Mouse (Mus musculus): Measurements from ENCODE around the gene Kif18a. TPM values are rescaled to one million over a fixed set of nuclear protein-coding genes. Genes with fewer than 3 reads are reported as not detected.

Gene Kif18a
- polyA plus RNA-seq (2012; ENCODE audit: insufficient read depth, low replicate concordance), result 0.16 TPM in 1 of 2 replicates, not detected in the other

DNA sequence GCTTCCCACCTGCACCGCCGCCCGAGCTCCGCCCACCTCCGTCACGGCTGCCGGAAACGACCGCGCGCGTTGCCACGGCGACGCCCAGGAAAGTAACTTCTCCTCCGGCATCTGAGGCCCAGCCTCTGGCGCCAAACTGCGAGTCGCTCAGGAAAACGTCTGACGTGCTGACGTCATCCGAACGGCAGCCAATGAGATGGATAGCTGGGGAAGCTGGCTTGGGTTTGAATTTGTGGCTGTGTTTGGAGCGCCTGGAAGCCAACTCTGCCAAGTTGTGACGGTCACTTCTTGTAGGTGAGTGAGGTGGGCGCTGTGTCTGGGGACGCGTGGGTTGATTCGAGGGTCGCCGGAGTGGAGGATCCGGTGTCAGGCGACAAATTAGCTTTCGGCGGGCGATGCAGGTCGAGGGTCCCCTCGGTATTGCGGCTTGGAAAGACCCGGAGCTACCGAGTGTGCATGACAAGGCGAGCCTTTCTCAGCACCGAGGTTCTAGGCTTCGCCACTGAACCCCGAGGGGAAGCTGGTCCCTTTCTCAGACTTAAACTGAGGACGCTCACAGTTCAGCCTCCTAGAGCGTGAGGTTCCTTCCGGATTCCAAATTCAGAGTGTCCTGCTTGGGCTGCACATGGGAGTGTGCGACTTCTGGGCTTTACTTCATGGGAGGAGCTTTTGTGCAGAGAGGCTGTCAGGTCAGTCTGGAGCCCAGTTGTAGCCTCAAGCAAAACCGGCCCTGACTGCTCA lies at the start of gene Kif18a, which contains the start of gene Mettl15:
Gene Kif18a, plus strand, starts transcription at position 139 of the 741 bp plus-strand sequence.
Gene Mettl15, minus strand, starts transcription at position 149 of the 741 bp plus-strand sequence.
- peak within 1 kb of the TSS; percentile 97 for H3K4me3 ChIP-seq (replicated peaks)
- H3K4me1 ChIP-seq, result peaks cover 17% of the 10 kb centered on the region
- no peaks in the 10 kb centered on the region for H3K9me3 ChIP-seq
- no peak for TF ChIP-seq GATA1 (IDR thresholded peaks at IDR 0.05; ENCODE audit: borderline replicate concordance, low read length)
- 0 out of 2 replicates have a peak, but pooled peaks have one; percentile 22 for TF ChIP-seq FLI1 (IDR thresholded peaks at IDR 0.05; ENCODE audit: low read length)
- H3K36me3 ChIP-seq (replicated peaks; ENCODE audit: low read length), result no peaks in the 10 kb centered on the region
- no peaks in the 10 kb centered on the region for H3K27me3 ChIP-seq (replicated peaks)

GRCm38 (mm10) chr2:109233876-109234275 lies 46.7 kb upstream of the Kif18a start:
- Histone ChIP-seq H3K36me3 (replicated peaks; ENCODE audit: low read length) (no peaks in the 10 kb centered on the region), H3K27me3 (replicated peaks) (no peaks in the 10 kb centered on the region), H3K9me3 (no peaks in the 10 kb centered on the region), H3K4me3 (replicated peaks) (no peak overlapping the region), H3K4me1 (no peaks in the 10 kb centered on the region)
- TF ChIP-seq FLI1 (IDR thresholded peaks at IDR 0.05; ENCODE audit: low read length) (no peak), GATA1 (IDR thresholded peaks at IDR 0.05; ENCODE audit: borderline replicate concordance, low read length) (no peak)

- Histone ChIP-seq H3K4me3 (replicated peaks) (no peak overlapping the region), H3K4me1 (no peaks in the 10 kb centered on the region), H3K9me3 (no peaks in the 10 kb centered on the region), H3K27me3 (replicated peaks) (no peaks in the 10 kb centered on the region), H3K36me3 (replicated peaks; ENCODE audit: low read length) (no peaks in the 10 kb centered on the region)
- no peak for TF ChIP-seq FLI1 (IDR thresholded peaks at IDR 0.05; ENCODE audit: low read length)
- TF ChIP-seq GATA1 (IDR thresholded peaks at IDR 0.05; ENCODE audit: borderline replicate concordance, low read length), result no peak
Observed at GRCm38 (mm10) chr2:109235741-109236140, 44.8 kb upstream of the Kif18a start.

- Histone ChIP-seq H3K27me3 (replicated peaks) (no peaks in the 10 kb centered on the region), H3K4me1 (no peaks in the 10 kb centered on the region), H3K4me3 (replicated peaks) (no peak overlapping the region), H3K9me3 (no peaks in the 10 kb centered on the region), H3K36me3 (replicated peaks; ENCODE audit: low read length) (no peaks in the 10 kb centered on the region)
- TF ChIP-seq FLI1 (IDR thresholded peaks at IDR 0.05; ENCODE audit: low read length) (no peak), GATA1 (IDR thresholded peaks at IDR 0.05; ENCODE audit: borderline replicate concordance, low read length) (no peak)
Observed at GRCm38 (mm10) chr2:109241947-109242346, 38.6 kb upstream of the Kif18a start.

GRCm38 (mm10) chr2:109262779-109263178 lies 17.8 kb upstream of the Kif18a start:
- no peak for TF ChIP-seq FLI1 (IDR thresholded peaks at IDR 0.05; ENCODE audit: low read length)
- TF ChIP-seq GATA1 (IDR thresholded peaks at IDR 0.05; ENCODE audit: borderline replicate concordance, low read length), result no peak
- Histone ChIP-seq H3K4me1 (no peaks in the 10 kb centered on the region), H3K4me3 (replicated peaks) (no peak overlapping the region), H3K27me3 (replicated peaks) (no peaks in the 10 kb centered on the region), H3K36me3 (replicated peaks; ENCODE audit: low read length) (no peaks in the 10 kb centered on the region), H3K9me3 (no peaks in the 10 kb centered on the region)

DNA sequence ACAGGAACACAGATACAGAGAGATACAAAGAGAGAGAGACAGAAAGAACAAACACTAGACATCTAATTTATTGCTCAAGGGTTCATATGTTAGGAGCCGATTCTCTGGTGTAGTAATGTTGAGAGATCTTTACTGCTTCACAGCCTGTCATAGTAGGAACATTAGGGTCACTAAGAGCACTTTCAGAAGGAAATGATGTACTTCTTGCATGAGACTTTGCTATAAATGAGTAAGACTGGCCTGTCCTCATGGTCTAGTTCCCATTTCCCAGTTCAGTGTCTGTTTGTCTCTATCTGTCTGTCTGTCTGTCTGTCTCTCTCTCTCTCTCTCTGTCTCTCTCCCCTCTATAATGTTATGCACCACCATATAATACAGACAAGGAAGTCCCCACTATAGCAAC lies 7.4 kb upstream of the Kif18a start:
- Histone ChIP-seq H3K27me3 (replicated peaks) (no peaks in the 10 kb centered on the region), H3K36me3 (replicated peaks; ENCODE audit: low read length) (no peaks in the 10 kb centered on the region), H3K4me1 (no peaks in the 10 kb centered on the region; the same call in 1 of the 2 replicates), H3K4me3 (replicated peaks) (no peak overlapping the region), H3K9me3 (no peaks in the 10 kb centered on the region)
- no peak for TF ChIP-seq GATA1 (IDR thresholded peaks at IDR 0.05; ENCODE audit: borderline replicate concordance, low read length)
- TF ChIP-seq FLI1 (IDR thresholded peaks at IDR 0.05; ENCODE audit: low read length), result no peak

- peaks cover 12% of the 10 kb centered on the region for H3K4me1 ChIP-seq
- H3K9me3 ChIP-seq, result no peaks in the 10 kb centered on the region
- peak overlapping the region; percentile 94 for H3K4me3 ChIP-seq (replicated peaks)
- H3K36me3 ChIP-seq (replicated peaks; ENCODE audit: low read length), result no peaks in the 10 kb centered on the region
- no peaks in the 10 kb centered on the region for H3K27me3 ChIP-seq (replicated peaks)
- TF ChIP-seq GATA1 (IDR thresholded peaks at IDR 0.05; ENCODE audit: borderline replicate concordance, low read length), result no peak
- no peak for TF ChIP-seq FLI1 (IDR thresholded peaks at IDR 0.05; ENCODE audit: low read length)
Observed at GRCm38 (mm10) chr2:109277593-109277992, 2.9 kb upstream of the Kif18a start.

GRCm38 (mm10) chr2:109278036-109278435 lies 2.5 kb upstream of the Kif18a start:
- peaks cover 12% of the 10 kb centered on the region for H3K4me1 ChIP-seq
- peak overlapping the region; percentile 94 for H3K4me3 ChIP-seq (replicated peaks)
- H3K36me3 ChIP-seq (replicated peaks; ENCODE audit: low read length), result no peaks in the 10 kb centered on the region
- H3K27me3 ChIP-seq (replicated peaks), result no peaks in the 10 kb centered on the region
- TF ChIP-seq GATA1 (IDR thresholded peaks at IDR 0.05; ENCODE audit: borderline replicate concordance, low read length) (no peak), FLI1 (IDR thresholded peaks at IDR 0.05; ENCODE audit: low read length) (no peak)
- no peaks in the 10 kb centered on the region for H3K9me3 ChIP-seq

DNA sequence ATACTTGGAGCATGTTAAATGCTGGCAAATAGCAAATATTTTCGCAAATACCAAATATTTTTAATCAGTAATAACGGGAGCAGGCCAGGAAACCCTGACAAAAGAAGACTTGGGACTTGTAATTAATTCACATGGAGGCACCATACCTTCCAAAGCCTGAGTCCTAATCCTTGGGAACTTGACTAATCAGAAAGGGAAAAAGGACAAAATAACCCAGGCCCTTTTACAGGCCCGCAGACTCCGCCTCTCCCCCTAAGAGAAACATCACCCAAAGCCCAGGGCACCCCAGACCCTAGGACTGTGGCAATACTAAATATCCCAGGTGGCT lies 302 bp upstream of the Kif18a start:
- TF ChIP-seq FLI1 (IDR thresholded peaks at IDR 0.05; ENCODE audit: low read length) (no peak), GATA1 (IDR thresholded peaks at IDR 0.05; ENCODE audit: borderline replicate concordance, low read length) (no peak)
- Histone ChIP-seq H3K4me1 (peaks cover 12% of the 10 kb centered on the region), H3K27me3 (replicated peaks) (no peaks in the 10 kb centered on the region), H3K9me3 (no peaks in the 10 kb centered on the region), H3K36me3 (replicated peaks; ENCODE audit: low read length) (no peaks in the 10 kb centered on the region), H3K4me3 (replicated peaks) (peak overlapping the region; percentile 97)

- H3K9me3 ChIP-seq, result no peaks in the 10 kb centered on the region
- no peaks in the 10 kb centered on the region for H3K36me3 ChIP-seq (replicated peaks; ENCODE audit: low read length)
- H3K27me3 ChIP-seq (replicated peaks), result no peaks in the 10 kb centered on the region
- TF ChIP-seq GATA1 (IDR thresholded peaks at IDR 0.05; ENCODE audit: borderline replicate concordance, low read length), result no peak
- no peak for TF ChIP-seq FLI1 (IDR thresholded peaks at IDR 0.05; ENCODE audit: low read length)
- H3K4me1 ChIP-seq, result peaks cover 22% of the 10 kb centered on the region
- H3K4me3 ChIP-seq (replicated peaks), result peak overlapping the region; percentile 97
Observed at GRCm38 (mm10) chr2:109281341-109281690, 778 bp downstream of the Kif18a start.
